In the genomic region with DNA sequence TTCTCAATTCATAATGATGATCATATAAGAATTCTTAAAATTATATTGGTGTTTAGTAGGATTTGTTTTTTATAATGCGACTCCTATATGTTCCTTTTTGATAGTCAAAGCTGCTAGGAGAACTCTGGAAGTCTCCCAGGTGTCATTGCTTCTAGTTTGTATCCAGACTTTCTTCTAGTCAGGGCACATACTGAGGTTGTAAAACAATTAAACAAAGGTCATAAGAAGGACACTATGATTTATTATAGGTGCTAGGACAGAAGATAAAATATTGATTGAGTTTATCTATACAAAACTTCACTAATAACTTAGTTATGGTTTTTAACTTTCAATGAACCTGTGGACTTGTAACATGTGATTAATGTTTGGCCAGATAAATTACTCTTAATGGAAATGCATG, we compare ENCODE assay signal across 28 mouse cellular contexts.
"Had no signal": no experiment of that assay in that cellular context is flagged by ENCODE, and none has a peak within 500 bp of the region (broad histone marks: within the 10 kb centered on the region; RNA-seq: fewer than 3 reads in every experiment).

No protein-coding gene starts in this region.

- H3K4me3 ChIP-seq: embryonic facial prominence, embryonic 10.5 days; embryonic facial prominence, embryonic 12.5 days; embryonic facial prominence, embryonic 13.5 days; embryonic facial prominence, embryonic 15.5 days; erythroblast, embryonic 14.5 days; forebrain, embryonic 10.5 days; forebrain, embryonic 12.5 days; forebrain, embryonic 13.5 days; forebrain, embryonic 15.5 days; gastrocnemius, adult 2 months; heart, adult 2 months had no signal

- H3K4me2 ChIP-seq: embryonic facial prominence, embryonic 12.5 days; embryonic facial prominence, embryonic 13.5 days; embryonic facial prominence, embryonic 15.5 days; forebrain, embryonic 12.5 days; forebrain, embryonic 13.5 days; forebrain, embryonic 15.5 days had no signal

- H3K4me1 ChIP-seq: embryonic facial prominence, embryonic 10.5 days; embryonic facial prominence, embryonic 12.5 days; embryonic facial prominence, embryonic 13.5 days; embryonic facial prominence, embryonic 15.5 days; forebrain, embryonic 10.5 days; forebrain, embryonic 12.5 days; forebrain, embryonic 13.5 days; forebrain, embryonic 15.5 days had no signal

- H3K36me3 ChIP-seq: embryonic facial prominence, embryonic 10.5 days; embryonic facial prominence, embryonic 12.5 days; embryonic facial prominence, embryonic 13.5 days; embryonic facial prominence, embryonic 15.5 days; forebrain, embryonic 10.5 days; forebrain, embryonic 12.5 days; forebrain, embryonic 15.5 days had no signal

- H3K9ac ChIP-seq: embryonic facial prominence, embryonic 12.5 days; embryonic facial prominence, embryonic 13.5 days; embryonic facial prominence, embryonic 15.5 days; forebrain, embryonic 12.5 days; forebrain, embryonic 13.5 days; forebrain, embryonic 15.5 days; forebrain, postnatal 0 days had no signal

- H3K27ac ChIP-seq: embryonic facial prominence, embryonic 10.5 days; embryonic facial prominence, embryonic 12.5 days; embryonic facial prominence, embryonic 13.5 days; embryonic facial prominence, embryonic 15.5 days; forebrain, embryonic 10.5 days; forebrain, embryonic 12.5 days; forebrain, embryonic 13.5 days; forebrain, embryonic 15.5 days; gastrocnemius, adult 2 months; heart, adult 2 months had no signal

- DNase-seq: cerebellum, adult 2 months; cerebellum, adult 8-10 months; cerebellum, adult 9-10 months; cerebellum, adult 9-11 months; cerebellum, postnatal 10 days; cerebellum, postnatal 14 days; cerebellum, postnatal 25 days; cerebellum, postnatal 36 days; embryo, embryonic 11 days; forebrain, postnatal 0 days; gastrocnemius, adult 2 months; gastrocnemius, postnatal 10 days; gastrocnemius, postnatal 14 days; gastrocnemius, postnatal 25 days; gastrocnemius, postnatal 36 days; heart, adult 18-20 months; heart, adult 2 months had no signal

- ATAC-seq: forebrain, embryonic 13.5 days; forebrain, embryonic 14.5 days; forebrain, embryonic 15.5 days; forebrain, embryonic 16.5 days; forebrain, postnatal 0 days had no signal

- H3K27me3 ChIP-seq: embryonic facial prominence, embryonic 12.5 days; embryonic facial prominence, embryonic 13.5 days; embryonic facial prominence, embryonic 15.5 days; forebrain, embryonic 12.5 days; forebrain, embryonic 13.5 days; forebrain, embryonic 15.5 days had no signal
